Mouse (Mus musculus) megakaryocyte, embryonic 14.5 days (primary cell): ENCODE data around the gene Olfr1224-ps1.

Source experiments
- FLI1 ChIP-seq: IDR thresholded peaks from 2 replicates; pipeline ENCODE4 v1.6.1; 2012; ENCODE audit warnings: low read length, inconsistent platforms, mixed read lengths
- GATA1 ChIP-seq: IDR thresholded peaks from 3 replicates; pipeline ENCODE4 v1.6.1; 2012; ENCODE audit warnings: mixed read lengths, low read length, inconsistent platforms, borderline replicate concordance

DNA sequence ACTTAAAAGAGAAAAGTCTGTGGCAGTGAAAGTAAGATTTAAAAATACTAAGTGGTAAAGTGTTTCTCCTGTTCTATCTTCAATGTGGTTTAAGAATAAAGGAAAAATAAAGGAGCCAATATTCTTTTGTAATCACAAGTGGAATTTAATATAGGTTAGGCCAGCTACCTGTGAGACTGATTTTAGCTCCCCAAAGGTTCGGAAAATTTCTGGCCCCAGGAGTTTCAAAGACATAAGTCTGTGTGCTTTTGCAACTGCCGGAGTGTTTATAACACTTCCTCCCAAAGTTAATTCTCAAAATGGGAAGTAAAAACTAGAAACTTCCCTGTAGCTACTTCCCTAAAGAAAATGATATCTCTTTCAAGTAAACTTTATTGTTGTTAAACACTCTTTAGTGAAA lies 46.7 kb downstream of the Olfr1224-ps1 start, which contains the start of gene Olfr1221:
- TF ChIP-seq GATA1 (no peak), FLI1 (no peak)
